Mouse (Mus musculus): ENCODE results near the gene Aldh1a2.
A peak's percentile ranks its signal among the peaks of the same experiment; 100 is the strongest.

Aldh1a2 gene

GRCm38 (mm10) chr9:71216036-71216995, 727 bp downstream of the Aldh1a2 start:
- peak in 1 of 2 experiments; percentile 6 for DNase-seq (ENCODE audit: low spot score in 2 of 2)

- DNase-seq (ENCODE audit: low spot score in 2 of 2) = no peak
Measured at GRCm38 (mm10) chr9:71216996-71217792, 1.6 kb downstream of the Aldh1a2 start.

- DNase-seq (ENCODE audit: low spot score in 2 of 2) = no peak
Measured at GRCm38 (mm10) chr9:71217793-71218095, 2.2 kb downstream of the Aldh1a2 start.

- DNase-seq (ENCODE audit: low spot score in 2 of 2) = no peak
Measured at GRCm38 (mm10) chr9:71219161-71219560, 3.6 kb downstream of the Aldh1a2 start.

GRCm38 (mm10) chr9:71220401-71220800, 4.8 kb downstream of the Aldh1a2 start:
- no peak for DNase-seq (ENCODE audit: low spot score in 2 of 2)

GRCm38 (mm10) chr9:71227226-71227970, 11.8 kb downstream of the Aldh1a2 start:
- DNase-seq (ENCODE audit: low spot score in 2 of 2) = no peak

GRCm38 (mm10) chr9:71230011-71230410, 14.4 kb downstream of the Aldh1a2 start:
- DNase-seq (ENCODE audit: low spot score in 2 of 2) = no peak

GRCm38 (mm10) chr9:71236540-71236939, 21.0 kb downstream of the Aldh1a2 start:
- no peak for DNase-seq (ENCODE audit: low spot score in 2 of 2)

GRCm38 (mm10) chr9:71239926-71240325, 24.3 kb downstream of the Aldh1a2 start:
- DNase-seq (ENCODE audit: low spot score in 2 of 2) = no peak

GRCm38 (mm10) chr9:71241515-71242411, 26.2 kb downstream of the Aldh1a2 start:
- no peak for DNase-seq (ENCODE audit: low spot score in 2 of 2)

- DNase-seq (ENCODE audit: low spot score in 2 of 2) = no peak
Measured at GRCm38 (mm10) chr9:71242412-71242781, 26.8 kb downstream of the Aldh1a2 start.

GRCm38 (mm10) chr9:71254380-71254779, 38.8 kb downstream of the Aldh1a2 start:
- DNase-seq (ENCODE audit: low spot score in 2 of 2) = no peak

- no peak for DNase-seq (ENCODE audit: low spot score in 2 of 2)
Measured at GRCm38 (mm10) chr9:71262711-71263110, 47.1 kb downstream of the Aldh1a2 start.

GRCm38 (mm10) chr9:71269711-71270110, 54.1 kb downstream of the Aldh1a2 start:
- DNase-seq (ENCODE audit: low spot score in 2 of 2) = no peak

- no peak for DNase-seq (ENCODE audit: low spot score in 2 of 2)
Measured at GRCm38 (mm10) chr9:71270205-71270604, 54.6 kb downstream of the Aldh1a2 start.

- DNase-seq (ENCODE audit: low spot score in 2 of 2) = peak in 1 of 2 experiments; percentile 9
Measured at GRCm38 (mm10) chr9:71276149-71276721, 60.6 kb downstream of the Aldh1a2 start.

- DNase-seq (ENCODE audit: low spot score in 2 of 2) = no peak
Measured at GRCm38 (mm10) chr9:71278741-71279140, 63.2 kb downstream of the Aldh1a2 start.

- DNase-seq (ENCODE audit: low spot score in 2 of 2) = no peak
Measured at GRCm38 (mm10) chr9:71283156-71283555, 67.6 kb downstream of the Aldh1a2 start.

- no peak for DNase-seq (ENCODE audit: low spot score in 2 of 2)
Measured at GRCm38 (mm10) chr9:71285231-71285630, 69.6 kb downstream of the Aldh1a2 start.

- DNase-seq (ENCODE audit: low spot score in 2 of 2) = no peak
Measured at GRCm38 (mm10) chr9:71286420-71286819, 70.8 kb downstream of the Aldh1a2 start.

- DNase-seq (ENCODE audit: low spot score in 2 of 2) = no peak
Measured at GRCm38 (mm10) chr9:71288738-71289137, 73.1 kb downstream of the Aldh1a2 start.

Measured in right cerebral cortex, adult 2 months (tissue).